In the genomic region with DNA sequence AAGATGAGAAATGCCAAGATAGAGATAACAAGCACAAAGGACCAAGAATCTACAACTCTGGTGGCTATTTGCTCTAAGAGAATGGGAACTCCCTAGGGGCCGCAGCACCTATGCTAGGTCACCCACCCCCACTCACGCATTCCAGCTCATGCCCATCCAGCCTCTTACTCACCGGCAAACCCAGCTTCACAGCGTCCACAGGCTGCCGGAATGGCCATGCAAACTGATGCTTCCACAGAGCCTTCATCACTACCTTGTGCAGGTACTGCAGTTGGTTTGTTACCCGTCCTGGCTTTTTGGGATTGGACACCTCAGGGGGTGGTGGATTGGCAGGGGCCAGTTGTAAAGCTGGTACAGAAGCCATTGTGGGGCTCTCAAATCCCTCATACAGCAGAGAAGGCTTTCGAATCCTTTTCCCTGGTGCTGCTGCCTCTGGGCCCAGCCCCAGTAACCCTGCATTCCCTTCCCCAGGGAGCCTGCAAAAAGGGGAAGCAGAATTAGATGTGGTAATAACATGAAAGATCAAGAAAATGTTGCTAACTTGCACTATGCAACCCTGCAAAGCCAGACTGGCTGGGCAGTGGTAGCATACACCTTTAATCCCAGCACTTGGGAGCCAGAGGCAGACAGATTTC, we compare ENCODE assay signal across 7 mouse cellular contexts. TPM values are rescaled to one million over a fixed set of nuclear protein-coding genes. Genes with fewer than 3 reads are reported as not detected.
DNase-seq lines count a peak whose midpoint lies in the region; ATAC-seq and TF ChIP-seq lines count a peak whose summit lies in the region.

No protein-coding gene starts in this region.

- peak overlapping the region; percentile 40 for H3K9ac ChIP-seq in embryonic facial prominence, embryonic 15.5 days
- peak overlapping the region; percentile 68 for H3K9ac ChIP-seq in intestine, embryonic 16.5 days (ENCODE audit: low read depth, low read length)
- peak overlapping the region; percentile 90 for H3K9ac ChIP-seq in neural tube, embryonic 13.5 days

- peaks cover 9% of the 10 kb centered on the region for H3K4me1 ChIP-seq in testis, adult 2 months (ENCODE audit: control insufficient read depth, insufficient read depth, low read length)
- H3K4me1 ChIP-seq in embryonic facial prominence, embryonic 15.5 days, result peaks cover 28% of the 10 kb centered on the region
- peaks cover 19% of the 10 kb centered on the region for H3K4me1 ChIP-seq in intestine, embryonic 16.5 days (ENCODE audit: control insufficient read depth, insufficient read depth, low read length)
- H3K4me1 ChIP-seq in neural tube, embryonic 13.5 days (replicated peaks), result peaks cover 38% of the 10 kb centered on the region

- H3K4me2 ChIP-seq in embryonic facial prominence, embryonic 15.5 days (replicated peaks), result peak overlapping the region; percentile 85
- H3K4me2 ChIP-seq in intestine, embryonic 16.5 days (ENCODE audit: low read depth, low read length), result peak overlapping the region; percentile 95
- peak overlapping the region; percentile 100 for H3K4me2 ChIP-seq in neural tube, embryonic 13.5 days

- ATAC-seq in embryonic facial prominence, embryonic 15.5 days (ENCODE audit: insufficient number of reproducible peaks, low FRiP score, low TSS enrichment, low read depth), result no peak
- no peak for ATAC-seq in intestine, embryonic 16.5 days
- ATAC-seq in neural tube, embryonic 13.5 days (ENCODE audit: low read depth), result no peak

- peak overlapping the region; percentile 77 for H3K4me3 ChIP-seq in testis, adult 2 months (ENCODE audit: control insufficient read depth, low read depth, low read length)
- peak overlapping the region; percentile 75 for H3K4me3 ChIP-seq in embryonic facial prominence, embryonic 15.5 days (replicated peaks)
- H3K4me3 ChIP-seq in intestine, embryonic 16.5 days (ENCODE audit: low read length), result peak overlapping the region; percentile 89
- H3K4me3 ChIP-seq in neural tube, embryonic 13.5 days, result peak overlapping the region; percentile 82

- TF ChIP-seq CTCF in testis, adult 2 months (IDR thresholded peaks at IDR 0.05; ENCODE audit: control insufficient read depth, insufficient read depth, insufficient replicate concordance, low read depth, low read length), result no peak

- no peak for TF ChIP-seq POLR2A in testis, adult 2 months (IDR thresholded peaks at IDR 0.05; ENCODE audit: control insufficient read depth, low read depth, low read length)

- peaks cover 18% of the 10 kb centered on the region for H3K36me3 ChIP-seq in testis, adult 2 months (ENCODE audit: control insufficient read depth, insufficient read depth, low read length)
- H3K36me3 ChIP-seq in embryonic facial prominence, embryonic 15.5 days, result peaks cover 68% of the 10 kb centered on the region
- H3K36me3 ChIP-seq in intestine, embryonic 16.5 days (ENCODE audit: control insufficient read depth, insufficient read depth, low read length), result peaks cover 61% of the 10 kb centered on the region
- H3K36me3 ChIP-seq in neural tube, embryonic 13.5 days, result peaks cover 67% of the 10 kb centered on the region

- no peak for DNase-seq in testis, postnatal 14 days (ENCODE audit: low spot score)
- no peak for DNase-seq in T-cell, adult 2 months (ENCODE audit: low spot score)
- DNase-seq in natural killer cell, adult 2 months (ENCODE audit: low spot score in 2 of 2), result no peak

- no peaks in the 10 kb centered on the region for H3K9me3 ChIP-seq in embryonic facial prominence, embryonic 15.5 days (replicated peaks)
- H3K9me3 ChIP-seq in intestine, embryonic 16.5 days (ENCODE audit: control insufficient read depth, low read length), result no peaks in the 10 kb centered on the region
- no peaks in the 10 kb centered on the region for H3K9me3 ChIP-seq in neural tube, embryonic 13.5 days

- H3K27ac ChIP-seq in testis, adult 2 months (ENCODE audit: control insufficient read depth, insufficient read depth, low read depth, low read length), result no peak overlapping the region
- no peak overlapping the region for H3K27ac ChIP-seq in embryonic facial prominence, embryonic 15.5 days (replicated peaks)
- H3K27ac ChIP-seq in intestine, embryonic 16.5 days (ENCODE audit: low read length), result peak overlapping the region; percentile 14; the same call in 1 of the 2 replicates
- H3K27ac ChIP-seq in neural tube, embryonic 13.5 days (replicated peaks), result no peak overlapping the region

- 27% methylated on average over 7 of the region's 7 CpGs for WGBS in embryonic facial prominence, embryonic 15.5 days
- 21% methylated on average over 7 of the region's 7 CpGs for WGBS in intestine, embryonic 16.5 days
- 31% methylated on average over 7 of the region's 7 CpGs for WGBS in neural tube, embryonic 13.5 days

- H3K27me3 ChIP-seq in testis, adult 2 months (ENCODE audit: control insufficient read depth, insufficient read depth, low read length), result no peaks in the 10 kb centered on the region
- no peaks in the 10 kb centered on the region for H3K27me3 ChIP-seq in embryonic facial prominence, embryonic 15.5 days
- H3K27me3 ChIP-seq in intestine, embryonic 16.5 days (replicated peaks; ENCODE audit: control insufficient read depth, insufficient read depth, low read length), result no peaks in the 10 kb centered on the region
- no peaks in the 10 kb centered on the region for H3K27me3 ChIP-seq in neural tube, embryonic 13.5 days

RNA-seq across cellular contexts. Expression of gene H2-DMa, which starts 2.5 kb away (rescaled TPM):
- 33.8 and 40.7 TPM in 2 replicates for polyA plus RNA-seq in testis, adult 2 months (2012; rRNA removed)
- 14.0 and 15.3 TPM in 2 replicates for polyA plus RNA-seq in embryonic facial prominence, embryonic 15.5 days (2015; fragmentation: Nextera tagmentation; extraction: Ambion mirVana)
- polyA plus RNA-seq in intestine, embryonic 16.5 days (2015; fragmentation: Nextera tagmentation; extraction: Ambion mirVana), result 13.4 and 15.3 TPM in 2 replicates
- polyA plus RNA-seq in neural tube, embryonic 13.5 days (2015; fragmentation: Nextera tagmentation; extraction: Ambion mirVana), result 16.0 and 17.7 TPM in 2 replicates

RNA-seq across cellular contexts. Expression of gene Brd2, which starts 5.6 kb away (rescaled TPM):
- polyA plus RNA-seq in testis, adult 2 months (2012; rRNA removed), result 164 and 178 TPM in 2 replicates
- polyA plus RNA-seq in embryonic facial prominence, embryonic 15.5 days (2015; fragmentation: Nextera tagmentation; extraction: Ambion mirVana), result 118 and 122 TPM in 2 replicates
- 72.3 and 73.0 TPM in 2 replicates for polyA plus RNA-seq in intestine, embryonic 16.5 days (2015; fragmentation: Nextera tagmentation; extraction: Ambion mirVana)
- 137 and 167 TPM in 2 replicates for polyA plus RNA-seq in neural tube, embryonic 13.5 days (2015; fragmentation: Nextera tagmentation; extraction: Ambion mirVana)

RNA-seq across cellular contexts. Expression of gene H2-Oa, which starts 24.7 kb away (rescaled TPM):
- 0.10 and 0.22 TPM in 2 replicates for polyA plus RNA-seq in testis, adult 2 months (2012; rRNA removed)
- 0.54 and 0.89 TPM in 2 replicates for polyA plus RNA-seq in embryonic facial prominence, embryonic 15.5 days (2015; fragmentation: Nextera tagmentation; extraction: Ambion mirVana)
- 0.62 and 0.95 TPM in 2 replicates for polyA plus RNA-seq in intestine, embryonic 16.5 days (2015; fragmentation: Nextera tagmentation; extraction: Ambion mirVana)
- 0.24 and 0.41 TPM in 2 replicates for polyA plus RNA-seq in neural tube, embryonic 13.5 days (2015; fragmentation: Nextera tagmentation; extraction: Ambion mirVana)

RNA-seq across cellular contexts. Expression of gene H2-DMb2, which starts 26.3 kb away (rescaled TPM):
- 0.27 and 0.41 TPM in 2 replicates for polyA plus RNA-seq in testis, adult 2 months (2012; rRNA removed)
- polyA plus RNA-seq in embryonic facial prominence, embryonic 15.5 days (2015; fragmentation: Nextera tagmentation; extraction: Ambion mirVana), result 0.61 and 0.93 TPM in 2 replicates
- polyA plus RNA-seq in intestine, embryonic 16.5 days (2015; fragmentation: Nextera tagmentation; extraction: Ambion mirVana), result 0.87 and 0.99 TPM in 2 replicates
- not detected in 2 replicates for polyA plus RNA-seq in neural tube, embryonic 13.5 days (2015; fragmentation: Nextera tagmentation; extraction: Ambion mirVana)

RNA-seq across cellular contexts. Expression of gene H2-DMb1, which starts 36.0 kb away (rescaled TPM):
- 8.0 and 9.5 TPM in 2 replicates for polyA plus RNA-seq in testis, adult 2 months (2012; rRNA removed)
- polyA plus RNA-seq in embryonic facial prominence, embryonic 15.5 days (2015; fragmentation: Nextera tagmentation; extraction: Ambion mirVana), result 3.2 and 3.8 TPM in 2 replicates
- polyA plus RNA-seq in intestine, embryonic 16.5 days (2015; fragmentation: Nextera tagmentation; extraction: Ambion mirVana), result 3.0 and 3.6 TPM in 2 replicates
- polyA plus RNA-seq in neural tube, embryonic 13.5 days (2015; fragmentation: Nextera tagmentation; extraction: Ambion mirVana), result not detected in 2 replicates

Comparison
In these comparisons a context has a peak if more than half of its experiments do, and no peak if none do; other contexts are left out.
1. H3K9ac ChIP-seq: peak in every context shown above with its lines; median percentile 90 in neural tube, embryonic 13.5 days; 68 in intestine, embryonic 16.5 days; 40 in embryonic facial prominence, embryonic 15.5 days.